Mouse (Mus musculus) gastrocnemius, adult 18-20 months (tissue): ENCODE results near the gene Kif5c. TPM values are rescaled to one million over a fixed set of nuclear protein-coding genes. Genes with fewer than 3 reads are reported as not detected.

Experiments
- DNase-seq: peaks from one replicate; pipeline ENCODE4 v3.0.0; 2021; ENCODE audit warnings: low spot score
- total RNA-seq, 2 experiments: library from RNA; stranded (reverse); gene quantifications; 2 replicates each; pipeline ENCODE4 v1.2.3; 2021

Kif5c gene
- total RNA-seq, 2 experiments from 2014 or later = 0.40 to 0.68 TPM

GRCm38 (mm10) chr2:49661872-49662271 is 42.8 kb downstream of the Kif5c start:
- DNase-seq = no peak

- no peak for DNase-seq
These were observed 52.8 kb downstream of the Kif5c start for GRCm38 (mm10) chr2:49671753-49672500.

- no peak for DNase-seq
These were observed 53.4 kb downstream of the Kif5c start for GRCm38 (mm10) chr2:49672501-49672874.

- no peak for DNase-seq
These were observed 56.9 kb downstream of the Kif5c start for GRCm38 (mm10) chr2:49676020-49676419.

- DNase-seq = no peak
These were observed 59.3 kb downstream of the Kif5c start for GRCm38 (mm10) chr2:49678386-49678785.

- no peak for DNase-seq
These were observed 60.3 kb downstream of the Kif5c start for GRCm38 (mm10) chr2:49679135-49679964.

GRCm38 (mm10) chr2:49682754-49683153 is 63.7 kb downstream of the Kif5c start:
- no peak for DNase-seq

- no peak for DNase-seq
These were observed 65.7 kb downstream of the Kif5c start for GRCm38 (mm10) chr2:49684808-49685207.

GRCm38 (mm10) chr2:49690421-49690826 is 71.3 kb downstream of the Kif5c start:
- no peak for DNase-seq

- DNase-seq = no peak
These were observed 72.3 kb downstream of the Kif5c start for GRCm38 (mm10) chr2:49691441-49691840.

- DNase-seq = no peak
These were observed 75.6 kb downstream of the Kif5c start for GRCm38 (mm10) chr2:49694727-49695126.

- no peak for DNase-seq
These were observed 76.4 kb downstream of the Kif5c start for GRCm38 (mm10) chr2:49695461-49695860.

- DNase-seq = no peak
These were observed 79.8 kb downstream of the Kif5c start for GRCm38 (mm10) chr2:49698851-49699250.

GRCm38 (mm10) chr2:49700176-49700971 is 81.3 kb downstream of the Kif5c start:
- peak; percentile 14 for DNase-seq

GRCm38 (mm10) chr2:49710223-49710622 is 91.1 kb downstream of the Kif5c start:
- no peak for DNase-seq

- no peak for DNase-seq
These were observed 92.6 kb downstream of the Kif5c start for GRCm38 (mm10) chr2:49711693-49712092.

- DNase-seq = no peak
These were observed 93.3 kb downstream of the Kif5c start for GRCm38 (mm10) chr2:49712336-49712887.

- no peak for DNase-seq
These were observed 97.4 kb downstream of the Kif5c start for GRCm38 (mm10) chr2:49716490-49716889.

GRCm38 (mm10) chr2:49717437-49718116 is 98.5 kb downstream of the Kif5c start:
- no peak for DNase-seq

- no peak for DNase-seq
These were observed 99.4 kb downstream of the Kif5c start for GRCm38 (mm10) chr2:49718492-49718891.
